Mouse (Mus musculus) urinary bladder, adult 18-20 months (tissue): ENCODE data around the gene Pdzk1ip1.

ENCODE experiments used
- DNase-seq, 2 experiments: peaks; one replicate each; pipeline ENCODE4 v3.0.0; 2022; ENCODE audit warnings: low spot score in 2 of 2, mixed read lengths in 2 of 2

Gene Pdzk1ip1

DNA sequence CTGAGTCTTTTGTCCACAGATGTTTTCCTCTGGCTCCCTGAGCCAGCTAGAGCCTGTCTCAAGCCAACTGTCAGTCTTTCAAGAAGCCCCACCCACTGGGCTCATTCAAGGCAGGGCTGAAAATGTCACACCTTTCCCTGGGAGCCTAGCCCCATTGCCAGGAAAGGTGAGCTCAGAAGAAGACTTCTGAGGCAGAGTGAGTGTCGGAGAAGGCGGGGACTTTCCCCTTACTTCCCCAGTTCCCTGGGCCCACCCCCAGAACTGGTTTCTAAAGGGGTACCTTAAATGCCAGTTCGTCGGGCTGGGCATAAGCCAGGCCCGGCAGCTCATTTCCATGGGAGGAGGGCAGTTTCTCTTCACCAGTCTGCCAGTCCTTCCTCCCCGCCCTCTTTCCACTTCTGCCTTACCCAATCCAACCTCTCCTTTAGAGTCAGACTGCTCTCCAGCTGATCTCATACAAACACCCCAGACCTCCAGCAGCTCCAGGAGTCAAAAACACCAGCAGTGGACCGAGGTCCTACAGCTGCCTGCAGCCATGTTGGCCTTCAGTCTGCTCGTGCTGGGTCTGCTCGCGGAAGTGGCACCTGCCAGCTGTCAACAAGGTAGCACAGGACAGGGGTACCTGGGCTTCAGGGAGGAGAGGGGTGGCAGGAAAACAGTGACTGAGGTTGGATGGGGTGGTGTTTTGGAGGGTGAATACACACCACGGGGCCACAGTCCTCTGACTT lies at the start of gene Pdzk1ip1:
Pdzk1ip1 (plus strand) TSS at position 98 of the 728 bp plus-strand sequence.
- DNase-seq = peak; percentile 22 to 40

DNA sequence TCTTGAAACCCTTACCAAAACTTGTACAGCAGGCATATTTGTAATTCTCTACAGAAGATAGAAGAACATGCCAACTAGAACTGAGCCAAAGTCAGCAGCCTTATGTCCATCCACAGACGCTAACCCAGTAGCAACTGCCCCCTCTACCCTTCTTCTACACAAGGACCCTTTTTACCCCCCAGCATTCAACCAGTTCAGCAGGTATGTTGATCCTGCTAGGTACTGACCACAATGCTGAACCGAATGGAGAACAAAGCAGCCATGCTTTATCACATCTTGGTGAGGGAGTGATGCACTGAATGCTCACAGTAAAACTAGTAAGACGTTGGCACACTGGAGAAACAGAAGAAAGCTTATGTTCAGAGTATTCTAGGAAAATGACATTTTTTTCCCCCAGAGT lies 42.9 kb upstream of the Pdzk1ip1 start:
- no peak for DNase-seq

DNA sequence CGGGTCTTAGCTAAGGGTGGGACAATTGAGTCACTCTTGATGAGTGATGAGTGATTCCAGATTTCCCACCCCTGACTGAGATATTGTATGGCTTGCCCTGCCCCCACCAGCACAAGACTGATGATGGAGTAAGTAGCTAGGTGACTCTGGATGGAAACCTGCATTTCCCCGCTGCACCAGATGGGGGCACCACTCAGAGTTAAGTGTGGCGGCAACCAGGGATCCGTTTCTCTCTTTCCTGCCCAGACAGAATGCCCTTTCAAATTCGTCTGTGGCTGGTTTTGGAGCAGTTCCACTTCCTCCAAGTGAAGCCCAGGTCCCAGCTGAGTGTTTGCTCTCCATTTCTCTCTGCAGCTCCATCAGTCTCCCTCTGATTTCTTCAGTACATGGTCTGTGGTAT lies 40.8 kb upstream of the Pdzk1ip1 start:
- peak in 1 of 2 experiments; percentile 18 for DNase-seq

DNA sequence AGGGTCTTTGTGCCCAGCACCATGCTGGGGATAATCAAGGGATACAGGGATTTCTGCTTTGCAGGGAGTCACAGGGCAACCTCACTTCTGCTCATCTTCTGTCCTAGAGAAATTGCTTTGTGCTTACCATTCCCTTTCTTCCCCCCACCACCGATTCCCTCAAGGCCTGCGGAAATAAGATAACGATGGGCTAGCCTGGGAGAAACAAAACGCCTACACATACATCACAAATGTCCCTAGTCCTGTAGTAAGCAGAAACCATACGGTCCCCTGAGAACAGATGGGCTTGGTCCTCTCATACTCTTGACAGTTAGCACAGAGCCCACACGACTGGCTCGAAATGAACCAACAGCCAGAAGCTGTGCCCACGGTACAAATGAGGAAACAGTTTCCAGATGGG lies 40.3 kb upstream of the Pdzk1ip1 start:
- DNase-seq = no peak

DNA sequence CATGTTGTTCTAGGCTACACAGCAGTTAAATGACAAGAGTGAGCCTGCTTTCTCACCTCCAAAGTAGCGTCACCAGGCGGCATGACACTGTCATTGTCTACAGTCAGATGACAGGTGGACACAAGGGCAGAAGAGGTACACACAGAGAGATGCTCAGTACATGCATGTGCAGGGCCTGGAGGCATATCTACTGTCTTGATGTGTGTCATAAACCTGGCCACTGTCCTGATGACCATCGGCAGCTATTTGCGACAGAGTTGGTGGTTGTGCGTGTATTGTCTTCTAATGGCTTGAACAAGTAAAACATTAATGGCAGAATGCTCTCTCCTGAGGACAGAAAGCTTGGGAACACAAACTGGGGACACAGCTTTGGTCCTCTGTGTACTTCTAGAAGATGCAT lies 37.3 kb upstream of the Pdzk1ip1 start:
- DNase-seq = no peak

DNA sequence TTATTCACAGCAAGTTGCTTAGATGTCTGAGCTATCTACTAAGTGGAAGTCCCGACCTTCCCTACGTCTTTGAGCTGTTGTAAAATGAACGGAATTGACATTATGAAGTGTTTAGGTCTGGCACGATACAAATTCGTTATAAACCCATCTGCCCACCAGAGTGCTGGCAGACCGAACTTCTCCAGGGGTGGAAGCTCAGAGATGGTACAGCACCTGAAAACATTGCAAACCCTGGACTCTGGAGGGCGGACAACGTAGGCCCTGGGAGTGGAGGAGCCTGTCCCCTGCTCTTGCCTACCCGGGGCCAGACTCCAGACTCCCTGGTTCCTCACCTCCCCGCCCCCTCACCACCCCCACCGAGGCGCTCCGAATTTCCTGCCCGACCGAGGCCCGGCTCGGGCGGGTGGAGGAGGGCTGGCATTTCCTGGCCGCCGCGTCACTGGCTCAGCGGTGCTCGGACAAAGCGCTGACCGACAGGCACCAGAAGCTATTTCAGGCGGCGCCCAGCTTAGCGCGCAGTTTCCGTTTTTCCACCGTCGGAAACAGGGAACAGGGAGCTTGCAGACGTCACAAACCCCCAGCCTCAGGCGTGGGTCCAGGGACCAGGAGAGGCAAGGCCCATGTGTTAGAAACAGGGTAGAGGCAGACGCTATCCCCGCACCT lies 36.0 kb upstream of the Pdzk1ip1 start:
- DNase-seq = peak; percentile 18 to 32

DNA sequence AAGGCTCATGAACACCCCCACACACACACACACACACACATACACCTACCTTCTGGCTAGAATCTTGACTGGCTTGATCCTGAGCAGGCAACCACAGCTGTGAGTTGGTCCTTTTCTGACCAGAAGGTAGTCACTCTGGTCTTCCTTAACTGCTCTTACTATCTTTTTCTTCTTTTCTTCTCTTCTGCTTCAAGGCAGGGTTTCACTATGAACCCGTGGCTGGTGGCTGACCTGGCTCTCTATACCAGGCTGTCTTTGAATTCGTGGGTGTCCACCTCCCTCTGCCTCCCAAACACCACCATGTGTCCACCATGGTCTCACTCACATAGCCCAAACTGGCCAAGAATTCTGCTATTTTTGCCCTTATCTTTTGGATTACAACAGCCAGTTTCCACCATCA lies 33.5 kb upstream of the Pdzk1ip1 start:
- no peak for DNase-seq

DNA sequence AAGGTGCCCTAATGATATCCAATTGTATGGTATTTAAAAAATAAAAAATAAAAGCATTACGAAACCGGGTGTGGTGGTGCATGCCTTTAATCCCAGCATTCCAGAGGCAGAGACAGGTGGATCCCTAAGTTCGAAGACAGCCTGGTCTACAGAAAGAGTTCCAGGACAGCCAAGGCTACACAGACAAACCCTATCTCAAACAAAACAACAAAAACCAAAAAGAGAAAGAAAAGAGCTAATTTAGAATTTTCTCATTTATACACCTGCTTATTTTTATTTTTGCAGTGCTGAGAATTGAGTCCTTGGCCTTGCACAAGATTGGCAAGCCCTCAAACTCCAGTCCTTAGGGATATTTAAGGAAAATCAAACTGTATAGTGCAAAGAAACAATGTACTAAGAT lies 32.8 kb upstream of the Pdzk1ip1 start:
- no peak for DNase-seq

DNA sequence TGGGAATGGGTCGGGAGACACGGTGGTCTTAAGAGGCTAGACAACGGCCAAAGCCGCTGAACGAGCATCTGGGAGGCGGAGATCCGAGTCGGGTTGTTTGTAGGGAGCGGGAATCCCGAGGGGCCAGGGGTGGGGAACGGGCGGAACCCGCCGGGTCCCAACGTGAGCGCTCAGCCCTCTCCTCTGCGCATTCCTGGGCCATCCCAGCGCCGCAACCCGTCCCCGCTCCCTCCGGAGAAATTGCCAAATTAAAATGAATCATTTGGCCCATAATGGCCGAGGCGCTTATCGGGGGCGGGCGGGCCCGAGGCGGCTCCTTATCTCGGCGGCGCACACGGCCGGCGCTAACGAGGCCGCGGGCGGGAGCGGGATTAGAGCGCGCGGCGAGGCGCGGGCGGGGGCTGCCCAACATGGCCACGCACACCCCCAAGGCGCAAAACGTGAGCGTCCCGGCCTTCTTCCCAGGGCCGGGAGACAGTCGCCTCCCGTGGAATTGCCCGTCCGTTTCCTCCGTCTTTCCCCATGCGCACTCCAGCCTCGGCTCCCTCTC lies 32.1 kb upstream of the Pdzk1ip1 start, which contains the start of gene Tal1:
Tal1 (plus strand) TSS at position 56 of the 550 bp plus-strand sequence.
- peak in 1 of 2 experiments; percentile 31 for DNase-seq

DNA sequence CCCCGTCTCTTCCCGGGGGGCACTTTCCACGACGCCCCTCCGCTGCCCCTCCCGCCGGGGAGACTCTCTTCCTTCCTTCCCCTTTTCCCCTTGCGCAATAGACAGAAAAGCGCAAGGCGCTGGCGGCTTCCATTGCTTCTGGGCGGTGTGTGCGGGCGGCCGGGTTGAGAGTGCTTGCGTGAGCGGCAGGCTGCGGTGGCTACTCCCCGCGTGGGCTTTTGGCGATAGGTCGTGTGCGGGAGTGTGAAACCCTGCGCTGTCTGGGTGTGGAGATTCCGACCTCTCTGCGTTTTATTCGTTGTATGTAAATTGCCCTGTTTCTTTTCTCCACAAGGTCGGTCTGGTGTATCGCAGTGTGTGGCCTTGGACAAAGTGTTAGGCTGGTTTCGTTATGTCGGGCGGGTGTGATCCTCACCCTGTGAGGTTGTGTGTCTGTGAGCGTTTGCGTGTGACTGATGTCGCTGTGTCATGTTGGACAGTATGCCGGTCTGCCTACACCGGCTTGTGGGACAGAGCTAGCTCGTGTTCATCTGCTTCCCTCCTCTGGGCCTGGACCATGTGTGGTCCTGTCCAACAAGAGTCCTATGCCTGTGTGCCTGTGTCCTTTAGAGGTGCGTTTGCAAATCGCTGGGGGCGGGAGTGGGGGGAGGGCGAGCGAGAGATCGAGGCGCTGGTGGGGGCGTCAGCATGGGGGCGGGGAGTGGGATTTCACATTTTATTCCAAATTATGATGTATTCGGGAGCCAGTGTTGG lies 31.4 kb upstream of the Pdzk1ip1 start:
- peak; percentile 27 to 55 for DNase-seq

DNA sequence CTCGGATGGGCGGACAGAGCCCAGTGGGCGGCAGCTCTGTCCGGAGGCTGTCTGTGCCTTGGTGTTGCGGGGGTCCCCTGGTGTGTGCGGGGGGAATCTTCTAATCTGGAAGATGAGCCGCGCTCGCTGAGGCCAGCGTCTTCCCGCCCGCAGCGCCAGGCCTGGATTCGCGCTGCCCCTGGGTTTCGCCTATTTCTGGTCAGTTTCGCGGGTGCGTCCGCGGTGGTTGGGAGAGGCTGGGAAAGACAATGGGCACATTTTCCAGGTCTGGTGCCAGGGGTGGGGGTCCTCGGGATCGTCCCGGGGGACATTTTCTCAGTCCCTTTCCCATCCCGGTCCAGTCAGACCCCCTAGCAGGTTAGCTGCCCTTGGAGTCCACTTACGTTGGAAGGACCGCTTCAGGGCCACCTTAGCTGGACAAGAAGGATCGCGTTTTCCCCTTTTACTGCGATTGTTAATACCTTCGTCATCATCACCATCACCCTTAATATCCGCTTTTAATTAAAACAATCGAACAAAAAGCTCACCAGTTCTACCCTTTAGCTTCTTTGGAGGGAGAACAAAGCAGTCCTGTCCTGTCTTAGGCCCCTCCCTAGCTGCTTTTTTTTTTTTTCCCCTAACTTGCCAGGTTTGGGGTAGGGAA lies 30.7 kb upstream of the Pdzk1ip1 start:
- DNase-seq = peak in 1 of 2 experiments; percentile 10

DNA sequence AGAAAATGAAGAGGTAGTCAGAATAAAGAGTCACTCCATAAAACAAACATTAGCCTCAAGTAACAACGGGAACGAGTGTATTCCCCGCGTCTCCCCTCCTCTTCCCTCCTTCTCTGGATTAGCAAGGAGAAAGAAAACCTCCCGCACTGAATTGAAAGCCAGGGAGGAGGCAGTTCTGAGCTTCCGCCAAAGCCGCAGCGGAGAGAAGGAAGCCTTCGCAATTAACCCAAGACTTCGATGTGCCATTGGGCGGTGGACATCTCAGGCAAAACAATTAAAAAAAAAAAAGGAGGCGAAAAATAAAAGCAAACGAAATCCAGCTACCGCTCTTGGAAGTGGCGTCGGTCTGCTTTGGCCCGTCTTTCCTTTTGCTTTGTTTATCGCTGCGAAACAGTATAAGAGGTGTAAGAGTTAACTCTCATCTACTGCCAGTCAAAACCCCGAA lies 30.2 kb upstream of the Pdzk1ip1 start:
- peak in 1 of 2 experiments; percentile 18 for DNase-seq

DNA sequence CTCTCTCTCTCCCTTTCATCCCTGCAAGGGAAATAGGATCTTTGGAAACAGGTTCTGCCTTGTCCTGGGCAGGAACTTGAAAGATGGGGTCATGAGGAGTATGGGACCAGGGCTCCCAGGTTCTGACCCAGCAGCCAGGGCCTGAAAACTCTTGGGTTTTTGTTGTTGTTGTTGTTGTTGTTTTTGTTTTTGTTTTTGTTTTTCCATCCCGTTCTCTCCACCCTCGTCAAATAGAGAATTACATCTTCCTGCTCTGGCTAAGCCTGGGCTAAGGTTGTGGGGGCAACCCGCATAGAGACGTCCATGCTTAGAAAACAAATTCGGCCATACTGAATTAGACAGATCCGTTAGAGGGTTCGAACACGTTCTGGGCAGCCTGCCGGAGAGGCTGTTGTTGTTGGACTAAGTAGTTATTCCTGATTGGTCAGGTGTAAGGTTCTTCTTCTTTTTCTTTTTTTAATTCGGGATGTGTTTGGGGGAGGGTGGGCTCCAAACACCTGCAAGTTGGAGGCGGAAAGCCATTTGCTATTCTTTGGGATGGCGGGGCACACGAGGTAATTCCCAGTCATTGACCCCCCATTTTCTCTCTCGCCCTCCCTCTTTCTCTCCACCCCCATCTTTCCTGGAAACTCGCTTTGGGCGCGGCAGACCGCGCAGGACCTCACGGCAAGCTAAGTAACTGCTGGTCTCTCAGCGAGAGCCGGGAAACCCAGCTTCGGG lies 29.5 kb upstream of the Pdzk1ip1 start:
- no peak for DNase-seq

DNA sequence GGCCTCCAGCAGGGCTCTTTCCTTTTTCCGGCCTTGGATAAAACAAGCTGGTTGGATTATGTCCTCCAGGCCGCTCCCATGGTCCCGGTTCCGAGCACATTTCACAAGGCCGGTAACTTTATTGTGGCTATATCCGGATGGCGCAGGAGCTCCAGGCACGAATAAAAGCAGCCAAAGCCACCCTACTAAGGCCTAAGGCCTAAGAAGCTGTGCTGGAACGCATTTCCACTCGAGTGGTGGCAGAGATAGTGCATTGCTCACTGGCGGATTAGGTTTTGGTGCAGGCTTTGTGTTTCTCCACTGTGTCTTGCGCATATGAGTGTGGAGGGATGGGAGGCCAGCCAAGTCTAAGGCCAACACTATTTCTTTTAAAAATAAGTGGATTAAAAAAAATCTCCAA lies 28.6 kb upstream of the Pdzk1ip1 start:
- DNase-seq = no peak

DNA sequence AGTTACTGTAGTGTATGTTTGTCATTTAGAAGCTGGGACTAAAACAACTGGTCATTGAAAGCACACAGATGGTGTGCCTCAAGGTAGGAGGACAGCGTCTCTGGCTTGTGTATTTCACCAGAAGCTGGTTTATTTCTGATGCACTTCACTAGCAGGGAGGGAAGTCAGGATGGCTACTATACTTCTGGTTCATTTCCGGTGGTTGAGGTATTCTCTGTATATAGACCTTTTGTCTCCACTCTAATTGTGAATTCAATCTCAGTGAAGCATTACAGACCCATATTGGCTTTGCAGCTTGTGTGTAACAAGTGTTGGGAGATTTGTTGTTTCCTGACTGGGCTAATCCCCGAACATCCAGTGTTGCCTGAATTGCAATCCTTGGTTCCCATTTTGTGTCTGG lies 27.8 kb upstream of the Pdzk1ip1 start:
- no peak for DNase-seq

DNA sequence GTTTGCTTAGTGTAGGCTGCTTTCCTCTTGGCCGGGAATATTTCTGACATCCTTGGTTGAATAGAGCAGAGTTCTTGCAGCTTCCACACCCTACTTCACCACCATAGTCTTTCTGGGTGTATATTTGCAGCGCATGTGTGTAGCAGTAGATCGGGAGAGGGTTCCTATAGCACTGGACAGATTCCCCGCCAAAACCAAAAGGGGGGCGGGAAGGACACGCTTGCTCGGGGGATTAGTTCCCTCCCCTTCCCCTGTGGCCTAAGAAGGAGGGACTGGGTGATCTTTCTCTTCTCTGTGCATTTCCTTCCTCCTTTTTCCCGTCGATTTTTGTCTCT lies 26.0 kb upstream of the Pdzk1ip1 start:
- DNase-seq = no peak

DNA sequence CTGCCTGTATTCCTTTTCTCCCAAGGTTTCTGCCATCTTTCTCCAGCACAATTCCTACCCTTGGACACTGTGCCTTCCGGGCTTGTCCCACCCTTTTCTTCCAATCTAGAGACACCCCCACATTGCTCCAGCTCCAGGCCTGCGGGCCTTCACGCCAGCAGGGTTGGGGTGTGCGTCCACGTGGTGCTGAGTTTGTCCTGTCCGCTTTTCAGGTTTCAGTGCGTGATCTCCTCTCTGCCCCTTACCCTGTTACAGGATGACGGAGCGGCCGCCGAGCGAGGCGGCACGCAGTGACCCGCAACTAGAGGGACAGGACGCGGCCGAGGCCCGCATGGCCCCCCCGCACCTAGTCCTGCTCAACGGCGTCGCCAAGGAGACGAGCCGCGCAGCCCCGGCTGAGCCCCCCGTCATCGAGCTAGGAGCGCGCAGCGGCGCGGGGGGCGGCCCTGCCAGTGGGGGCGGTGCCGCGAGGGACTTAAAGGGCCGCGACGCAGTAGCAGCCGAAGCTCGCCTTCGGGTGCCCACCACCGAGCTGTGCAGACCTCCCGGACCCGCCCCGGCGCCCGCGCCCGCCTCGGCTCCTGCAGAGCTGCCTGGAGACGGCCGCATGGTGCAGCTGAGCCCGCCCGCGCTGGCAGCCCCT lies 25.5 kb upstream of the Pdzk1ip1 start:
- peak in 1 of 2 experiments; percentile 15 for DNase-seq

DNA sequence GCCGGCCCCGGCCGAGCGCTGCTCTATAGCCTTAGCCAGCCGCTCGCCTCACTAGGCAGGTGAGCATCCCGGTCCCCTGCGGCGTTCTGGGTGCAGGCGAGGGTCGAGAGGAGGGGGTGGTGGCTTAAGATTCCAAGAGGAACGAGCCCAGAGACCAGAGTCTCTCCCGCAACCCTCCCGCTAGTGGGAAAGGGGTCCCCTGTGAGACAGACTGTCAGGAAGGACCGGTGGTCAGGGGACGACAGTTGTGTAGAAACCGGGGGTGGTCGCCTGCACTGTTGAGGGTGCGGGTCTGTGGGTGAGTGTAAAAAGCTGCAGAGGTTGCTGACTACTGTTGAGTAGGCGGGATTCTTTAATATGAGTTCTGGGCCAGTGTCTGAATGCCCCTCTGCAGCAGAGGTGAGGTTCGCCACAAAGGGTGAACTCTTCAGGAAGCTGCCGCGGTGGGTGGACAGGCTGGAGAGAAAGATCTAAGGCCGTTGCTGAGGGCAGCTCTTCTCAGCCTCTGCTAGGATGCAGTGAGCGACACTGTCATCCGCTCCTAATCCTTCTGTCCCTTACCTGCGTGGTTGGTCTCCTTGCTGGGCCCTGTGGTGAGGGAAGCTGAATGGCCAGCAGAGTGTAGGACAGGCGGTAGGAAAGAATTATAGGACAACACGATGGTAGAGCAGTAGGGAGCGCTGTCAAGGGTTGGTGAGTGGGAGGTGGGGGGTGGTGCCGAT lies 24.8 kb upstream of the Pdzk1ip1 start:
- DNase-seq = peak in 1 of 2 experiments; percentile 19

DNA sequence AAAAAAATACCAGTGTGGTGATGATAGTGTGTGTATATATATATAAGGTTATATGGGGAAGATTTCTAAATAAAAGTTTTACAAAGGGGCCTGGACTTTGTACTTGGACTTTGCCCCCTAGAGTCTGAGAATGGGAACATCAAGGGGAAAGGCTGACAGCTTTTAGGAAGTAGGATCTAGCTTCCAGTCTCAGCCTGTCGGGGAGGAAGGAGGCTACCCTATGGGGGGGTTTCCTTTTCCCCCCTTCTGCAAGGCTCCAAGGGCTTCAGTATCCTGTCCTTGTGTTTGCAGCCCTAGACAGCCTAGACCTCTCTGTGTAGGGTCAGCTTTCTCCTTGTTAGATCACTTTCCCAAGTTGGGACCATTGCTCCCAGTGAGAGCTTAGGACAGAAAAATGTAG lies 16.8 kb upstream of the Pdzk1ip1 start:
- DNase-seq = no peak

DNA sequence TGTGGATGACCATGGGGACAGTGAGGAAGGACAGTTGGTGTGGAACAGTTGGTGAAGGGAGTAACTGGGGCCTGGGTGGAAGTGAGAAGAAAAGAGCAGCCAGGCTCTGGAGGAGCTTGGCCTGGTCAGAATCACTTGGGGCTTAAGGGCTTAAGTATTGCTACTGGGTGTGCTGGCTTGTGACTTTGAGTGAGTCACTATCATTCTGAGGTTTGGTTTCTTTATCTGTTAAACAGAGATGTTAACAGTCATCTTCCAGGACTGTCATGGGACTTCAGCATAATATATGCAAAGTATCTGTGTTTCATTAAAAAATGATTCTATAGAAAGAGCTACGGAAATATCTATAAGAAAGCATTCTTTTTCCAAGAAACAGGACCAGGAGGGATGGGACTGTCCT lies 13.7 kb upstream of the Pdzk1ip1 start:
- no peak for DNase-seq
